Mouse (Mus musculus): Measurements from ENCODE around the gene Trim8. TPM values are rescaled to one million over a fixed set of nuclear protein-coding genes. Genes with fewer than 3 reads are reported as not detected.

The Trim8 gene
- total and polyA plus RNA-seq, 3 experiments, result 4.4 to 24.9 (median 12.0) TPM

DNA sequence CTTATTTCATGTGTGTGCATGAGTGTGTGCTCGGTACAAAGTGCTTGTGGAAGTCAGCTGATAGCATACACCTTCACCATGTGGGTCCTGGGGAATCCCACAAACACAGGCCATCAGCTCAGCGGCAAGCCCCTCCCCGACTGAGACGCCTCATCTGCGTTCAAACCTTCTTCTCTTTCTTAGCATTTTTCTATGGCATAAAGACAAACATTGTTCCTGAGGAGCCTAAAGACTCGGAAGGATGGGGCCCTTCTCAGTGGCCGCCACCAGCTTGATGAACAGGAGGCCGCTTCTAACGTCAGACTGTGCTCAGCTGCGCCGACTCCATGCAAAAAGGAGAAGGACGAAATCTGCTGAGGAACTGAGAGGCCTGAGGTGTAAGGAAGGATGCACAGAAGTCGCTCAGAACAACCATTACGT, 62.6 kb downstream of the Trim8 start:
- Histone ChIP-seq H3K4me3 (replicated peaks in 1 of 3; ENCODE audit: low read depth in 2 of 3, low read length in 2 of 3, poor library complexity in 1 of 3) (peak overlapping the region; percentile 21 to 53 (median 45)), H3K9ac (ENCODE audit: insufficient read depth, low read depth) (peak overlapping the region; percentile 34; the same call in 1 of the 2 replicates), H3K9me3 (replicated peaks; ENCODE audit: low read length) (no peaks in the 10 kb centered on the region), H3K4me1 (ENCODE audit: control insufficient read depth in 1 of 2, insufficient read depth in 2 of 2) (peaks cover 8 to 31% of the 10 kb centered on the region in 2 experiments), H3K36me3 (replicated peaks in 1 of 2; ENCODE audit: control insufficient read depth in 1 of 2, insufficient read depth in 1 of 2, low read length in 1 of 2) (peaks cover 0 to 4% of the 10 kb centered on the region in 2 experiments), H3K27ac (ENCODE audit: insufficient read depth, low read depth) (peak overlapping the region; percentile 87), H3K79me2 (replicated peaks; ENCODE audit: control insufficient read depth, extremely low read depth, insufficient read depth, poor library complexity, severe bottlenecking) (no peaks in the 10 kb centered on the region), H3K4me2 (ENCODE audit: insufficient read depth, low read depth, poor library complexity, severe bottlenecking) (peak overlapping the region; percentile 95), H3K27me3 (replicated peaks) (no peaks in the 10 kb centered on the region)
- DNase-seq (ENCODE audit: extremely low read depth), result peak; percentile 75
- in situ Hi-C loops (cut with MboI; ENCODE audit: low pct_ligation_motif_present, low pct_unique_long_range_greater_than_20kb, low sequenced_read_pairs), result no loop called here
- TF ChIP-seq SMC3 (IDR thresholded peaks at IDR 0.05; ENCODE audit: low read depth, low read length), result peak; percentile 17; the same call in 1 of the 2 replicates
- TF ChIP-seq USF2 (conservative IDR thresholded peaks at IDR 0.05; ENCODE audit: low read depth, low read length), result peak; percentile 33; the same call in 1 of the 2 replicates
- 0 out of 2 replicates have a peak, but pooled peaks have one; percentile 15 for TF ChIP-seq MEF2A (IDR thresholded peaks at IDR 0.05; ENCODE audit: borderline replicate concordance, low read depth, low read length)
- TF ChIP-seq NELFE (IDR thresholded peaks at IDR 0.05; ENCODE audit: low read depth, low read length), result peak; percentile 67
- TF ChIP-seq NRF1 (IDR thresholded peaks at IDR 0.05; ENCODE audit: low read depth, low read length), result peak; percentile 72
- no peak for TF ChIP-seq E2F4 (IDR thresholded peaks at IDR 0.05; ENCODE audit: insufficient replicate concordance, low read depth, low read length)
- peak; percentile 84 for TF ChIP-seq MAX (IDR thresholded peaks at IDR 0.05; ENCODE audit: low read length)
- TF ChIP-seq MAZ (IDR thresholded peaks at IDR 0.05; ENCODE audit: low read depth, low read length), result peak; percentile 56; the same call in 1 of the 2 replicates
- peak in 1 of 2 experiments; percentile 12; a peak in 1 of 4 replicates for TF ChIP-seq CTCF (conservative IDR thresholded peaks at IDR 0.05 in 1 of 2, IDR thresholded peaks at IDR 0.05 in 1 of 2; ENCODE audit: low read depth in 2 of 2, low read length in 2 of 2)
- no peak; the same call in 1 of the 2 replicates for TF ChIP-seq JUN (IDR thresholded peaks at IDR 0.05; ENCODE audit: insufficient read depth, low read depth, low read length)
- TF ChIP-seq SIN3A (IDR thresholded peaks at IDR 0.05; ENCODE audit: low read length), result peak; percentile 91
- TF ChIP-seq EP300 (IDR thresholded peaks at IDR 0.05; ENCODE audit: low read length), result peak; percentile 66
- TF ChIP-seq POLR2A (IDR thresholded peaks at IDR 0.05; ENCODE audit: low read depth, low read length), result peak; percentile 57
- TF ChIP-seq TCF12 (IDR thresholded peaks at IDR 0.05; ENCODE audit: low read depth, low read length), result peak; percentile 43; the same call in 1 of the 2 replicates
- TF ChIP-seq CHD1 (IDR thresholded peaks at IDR 0.05; ENCODE audit: low read depth, low read length), result no peak; the same call in 1 of the 2 replicates
- peak; percentile 69; the same call in 1 of the 2 replicates for TF ChIP-seq RCOR1 (conservative IDR thresholded peaks at IDR 0.05; ENCODE audit: low read depth, low read length)
- no peak for TF ChIP-seq ZC3H11A (IDR thresholded peaks at IDR 0.05; ENCODE audit: low read depth, low read length)
- no peak for TF ChIP-seq PAX5 (IDR thresholded peaks at IDR 0.05; ENCODE audit: low read length)
- peak; percentile 36; the same call in 1 of the 2 replicates for TF ChIP-seq JUND (conservative IDR thresholded peaks at IDR 0.05; ENCODE audit: low read depth, low read length)
- peak; percentile 55 for TF ChIP-seq ETS1 (conservative IDR thresholded peaks at IDR 0.05; ENCODE audit: low read depth, low read length)
- peak; percentile 39; the same call in 1 of the 2 replicates for TF ChIP-seq TBP (conservative IDR thresholded peaks at IDR 0.05; ENCODE audit: low read depth, low read length)
- no peak for TF ChIP-seq GABPA (IDR thresholded peaks at IDR 0.05; ENCODE audit: insufficient replicate concordance, low read depth, low read length)
- TF ChIP-seq ZKSCAN1 (IDR thresholded peaks at IDR 0.05; ENCODE audit: borderline replicate concordance, low read depth, low read length), result no peak
- TF ChIP-seq ZNF384 (IDR thresholded peaks at IDR 0.05; ENCODE audit: low read depth, low read length), result no peak
- peak; percentile 37; the same call in 1 of the 2 replicates for TF ChIP-seq HCFC1 (IDR thresholded peaks at IDR 0.05; ENCODE audit: low read depth, low read length)
- TF ChIP-seq UBTF (IDR thresholded peaks at IDR 0.05; ENCODE audit: low read depth, low read length), result peak; percentile 50; the same call in 1 of the 2 replicates
- TF ChIP-seq USF1 (IDR thresholded peaks at IDR 0.05; ENCODE audit: low read depth, low read length), result peak; percentile 29; the same call in 1 of the 2 replicates
- peak; percentile 45; the same call in 1 of the 2 replicates for TF ChIP-seq MAFK (IDR thresholded peaks at IDR 0.05; ENCODE audit: insufficient replicate concordance, low read length)
- TF ChIP-seq MXI1 (IDR thresholded peaks at IDR 0.05; ENCODE audit: low read depth, low read length), result peak; percentile 95
- TF ChIP-seq BHLHE40 (IDR thresholded peaks at IDR 0.05; ENCODE audit: low read depth, low read length), result 0 out of 2 replicates have a peak, but pooled peaks have one; percentile 11
- TF ChIP-seq POLR2AphosphoS2 (IDR thresholded peaks at IDR 0.05; ENCODE audit: low read depth, low read length), result no peak
- TF ChIP-seq CHD2 (IDR thresholded peaks at IDR 0.05; ENCODE audit: low read length), result no peak
- TF ChIP-seq ZMIZ1 (IDR thresholded peaks at IDR 0.05; ENCODE audit: low read depth, low read length), result no peak
- TF ChIP-seq KAT2A (IDR thresholded peaks at IDR 0.05; ENCODE audit: insufficient replicate concordance, low read length), result 0 out of 2 replicates have a peak, but pooled peaks have one; percentile 32
- TF ChIP-seq MYC (IDR thresholded peaks at IDR 0.05; ENCODE audit: low read depth, low read length), result peak; percentile 94
- TF ChIP-seq ELF1 (IDR thresholded peaks at IDR 0.05; ENCODE audit: low read depth, low read length), result no peak
- TF ChIP-seq IRF4 (IDR thresholded peaks at IDR 0.05; ENCODE audit: low read depth, low read length), result peak; percentile 71
- no peak for TF ChIP-seq RAD21 (IDR thresholded peaks at IDR 0.05; ENCODE audit: low read depth, low read length)
- dilution Hi-C loops (cut with MboI; ENCODE audit: extremely low pct_ligation_motif_present, extremely low pct_unique_long_range_greater_than_20kb, low sequenced_read_pairs), result no loop called here
